Mouse (Mus musculus): ENCODE data around the gene Lurap1l.
"Not testable (repeated sequence)": the region's sequence is repeated elsewhere in the genome, so short reads cannot be mapped to it uniquely, and the experiment has no call there.

Gene Lurap1l

GRCm38 (mm10) chr4:80910481-80910870, at the start of gene Lurap1l:
Gene Lurap1l (plus strand): TSS chr4:80910646.
- no peak for DNase-seq (ENCODE audit: low spot score)

- DNase-seq (ENCODE audit: low spot score): no peak
Measured at GRCm38 (mm10) chr4:80862962-80863361, 47.5 kb upstream of the Lurap1l start.

- no peak for DNase-seq (ENCODE audit: low spot score)
Measured at GRCm38 (mm10) chr4:80863906-80864305, 46.5 kb upstream of the Lurap1l start.

GRCm38 (mm10) chr4:80864511-80864922, 45.9 kb upstream of the Lurap1l start:
- DNase-seq (ENCODE audit: low spot score): no peak

GRCm38 (mm10) chr4:80866065-80866464, 44.4 kb upstream of the Lurap1l start:
- DNase-seq (ENCODE audit: low spot score): no peak

- no peak for DNase-seq (ENCODE audit: low spot score)
Measured at GRCm38 (mm10) chr4:80869598-80869997, 40.8 kb upstream of the Lurap1l start.

- DNase-seq (ENCODE audit: low spot score): no peak
Measured at GRCm38 (mm10) chr4:80872847-80873644, 37.4 kb upstream of the Lurap1l start.

GRCm38 (mm10) chr4:80874121-80874859, 36.2 kb upstream of the Lurap1l start:
- DNase-seq (ENCODE audit: low spot score): no peak

- no peak for DNase-seq (ENCODE audit: low spot score)
Measured at GRCm38 (mm10) chr4:80875055-80875454, 35.4 kb upstream of the Lurap1l start.

- DNase-seq (ENCODE audit: low spot score): no peak
Measured at GRCm38 (mm10) chr4:80881996-80882599, 28.3 kb upstream of the Lurap1l start.

- no peak for DNase-seq (ENCODE audit: low spot score)
Measured at GRCm38 (mm10) chr4:80886631-80887030, 23.8 kb upstream of the Lurap1l start.

- DNase-seq (ENCODE audit: low spot score): no peak
Measured at GRCm38 (mm10) chr4:80891004-80891403, 19.4 kb upstream of the Lurap1l start.

GRCm38 (mm10) chr4:80895278-80895894, 15.1 kb upstream of the Lurap1l start:
- no peak for DNase-seq (ENCODE audit: low spot score)

- no peak for DNase-seq (ENCODE audit: low spot score)
Measured at GRCm38 (mm10) chr4:80906726-80907125, 3.7 kb upstream of the Lurap1l start.

- no peak for DNase-seq (ENCODE audit: low spot score)
Measured at GRCm38 (mm10) chr4:80907973-80908372, 2.5 kb upstream of the Lurap1l start.

- DNase-seq (ENCODE audit: low spot score): no peak
Measured at GRCm38 (mm10) chr4:80908902-80909301, 1.5 kb upstream of the Lurap1l start.

- no peak for DNase-seq (ENCODE audit: low spot score)
Measured at GRCm38 (mm10) chr4:80910871-80911701, 640 bp downstream of the Lurap1l start.

GRCm38 (mm10) chr4:80911706-80912540, 1.5 kb downstream of the Lurap1l start:
- no peak for DNase-seq (ENCODE audit: low spot score)

- no peak for DNase-seq (ENCODE audit: low spot score)
Measured at GRCm38 (mm10) chr4:80915211-80915610, 4.8 kb downstream of the Lurap1l start.

- no peak for DNase-seq (ENCODE audit: low spot score)
Measured at GRCm38 (mm10) chr4:80916695-80917094, 6.2 kb downstream of the Lurap1l start.

GRCm38 (mm10) chr4:80917128-80917527, 6.7 kb downstream of the Lurap1l start:
- DNase-seq (ENCODE audit: low spot score): not testable (repeated sequence)
